Mouse (Mus musculus) kidney, adult 2 months (tissue): Measurements from ENCODE around the gene Dtnbp1.

Experiments used
- CTCF ChIP-seq: fragments of 200-500 bp; conservative IDR thresholded peaks from 2 replicates; pipeline ENCODE4 v1.5.1; 2011; ENCODE audit warnings: low read depth, mild to moderate bottlenecking, control low read depth, low read length, moderate library complexity, mixed read lengths; ENCODE audit not compliant: insufficient read depth, insufficient read length
- POLR2A ChIP-seq: fragments of 200-500 bp; IDR thresholded peaks from one replicate; pipeline ENCODE4 v1.6.1; 2011; ENCODE audit warnings: low read depth, low read length, control low read depth

DNA sequence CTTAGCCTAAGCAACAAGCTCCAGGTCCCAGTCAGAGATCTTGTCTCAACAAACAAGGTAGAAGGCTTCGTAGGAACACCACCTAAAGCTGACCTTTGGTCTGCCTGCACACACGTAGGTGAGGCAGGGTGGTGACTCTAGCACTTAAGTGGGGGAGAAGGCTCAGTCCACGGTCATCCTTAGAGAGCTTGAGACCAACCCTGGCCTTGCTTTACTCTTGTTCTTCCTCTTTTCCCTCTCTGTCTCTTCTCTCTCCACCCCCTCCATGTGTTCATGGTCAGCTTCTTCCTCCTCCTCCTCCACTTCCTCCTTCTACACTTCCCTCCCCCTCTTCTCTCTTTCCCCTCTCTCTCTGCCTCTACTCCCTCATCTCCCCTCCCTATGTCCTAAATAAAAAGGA lies 64.3 kb downstream of the Dtnbp1 start:
- TF ChIP-seq POLR2A (no peak), CTCF (no peak)
